Mouse (Mus musculus) forebrain, embryonic 12.5 days (tissue): ENCODE measurements around the gene Rce1. TPM values are rescaled to one million over a fixed set of nuclear protein-coding genes. Genes with fewer than 3 reads are reported as not detected.
A peak's percentile ranks its signal among the peaks of the same experiment; 100 is the strongest.

ENCODE experiments used
- ATAC-seq: fragments of 200-750 bp; cut with Nextera tagmentation; 2 replicates; pipeline ENCODE4 v1.8.0; 2017; ENCODE audit warnings: moderate TSS enrichment; ENCODE audit not compliant: low FRiP score
- H3K27ac ChIP-seq: fragments of 300-500 bp; sonication (generic); 2 replicates; pipeline ENCODE4 v1.5.1; 2016; ENCODE audit warnings: mild to moderate bottlenecking
- H3K27me3 ChIP-seq: fragments of 300-500 bp; sonication (generic); 2 replicates; pipeline ENCODE4 v1.6.1; 2016; ENCODE audit warnings: mild to moderate bottlenecking
- H3K36me3 ChIP-seq: fragments of 300-500 bp; sonication (generic); replicated peaks from 2 replicates; pipeline ENCODE4 v1.6.1; 2016; ENCODE audit warnings: mild to moderate bottlenecking
- H3K4me1 ChIP-seq: fragments of 300-500 bp; sonication (generic); 2 replicates; pipeline ENCODE4 v1.6.1; 2016
- H3K4me2 ChIP-seq: fragments of 300-500 bp; sonication (generic); 2 replicates; pipeline ENCODE4 v1.6.1; 2016; ENCODE audit warnings: mild to moderate bottlenecking, moderate library complexity
- H3K4me3 ChIP-seq: fragments of 300-500 bp; sonication (generic); replicated peaks from 2 replicates; pipeline ENCODE4 v1.5.1; 2016; ENCODE audit warnings: mild to moderate bottlenecking
- H3K9ac ChIP-seq: fragments of 300-500 bp; sonication (generic); 2 replicates; pipeline ENCODE4 v1.6.1; 2016; ENCODE audit warnings: mild to moderate bottlenecking
- H3K9me3 ChIP-seq: fragments of 300-500 bp; sonication (generic); 2 replicates; pipeline ENCODE4 v1.6.1; 2016
- WGBS: fragments of 180-500 bp; shearing (Covaris S2); methylation state at CpG from one replicate; pipeline ENCODE4 v1.1.7; 2016; 5-methylcytosine and 5-hydroxymethylcytosine counted together
- polyA plus RNA-seq: library from polyadenylated mRNA; unstranded; fragments of >200 nt; fragmentation: Nextera tagmentation; extraction: Ambion mirVana; gene quantifications from 2 replicates; pipeline ENCODE4 v1.2.1, GENCODE M21; 2016

Rce1 gene
- polyA plus RNA-seq, 1 experiment from 2014 or later, result 57.8 TPM

DNA sequence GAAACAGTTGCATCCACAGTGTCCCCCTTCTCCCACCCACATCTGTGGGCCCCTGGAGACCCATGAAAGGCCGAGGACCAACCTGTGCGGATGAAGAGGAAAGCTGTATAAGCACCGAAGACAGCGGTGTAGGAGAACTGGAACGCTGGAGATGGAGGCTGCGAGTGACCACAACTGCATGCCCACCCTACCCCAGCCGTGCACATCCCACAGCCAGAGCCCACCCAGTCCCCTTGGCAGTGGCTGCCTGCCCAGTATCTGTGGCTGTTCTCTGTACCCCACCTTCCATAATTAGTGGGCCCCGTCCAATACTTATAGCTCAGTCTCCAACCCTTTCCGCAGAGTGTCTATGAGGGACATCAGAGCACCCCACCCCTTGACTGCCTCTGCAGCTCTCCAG, 2.0 kb downstream of the Rce1 start:
- peaks cover 39% of the 10 kb centered on the region for H3K36me3 ChIP-seq
- no peak overlapping the region for H3K4me2 ChIP-seq
- H3K9me3 ChIP-seq, result no peaks in the 10 kb centered on the region
- H3K27me3 ChIP-seq, result no peaks in the 10 kb centered on the region
- no peak for ATAC-seq
- H3K9ac ChIP-seq, result no peak overlapping the region
- no peak overlapping the region for H3K4me3 ChIP-seq
- 94% methylated on average over 9 of the region's 9 CpGs for WGBS
- H3K27ac ChIP-seq, result no peak overlapping the region
- peaks cover 39% of the 10 kb centered on the region for H3K4me1 ChIP-seq

DNA sequence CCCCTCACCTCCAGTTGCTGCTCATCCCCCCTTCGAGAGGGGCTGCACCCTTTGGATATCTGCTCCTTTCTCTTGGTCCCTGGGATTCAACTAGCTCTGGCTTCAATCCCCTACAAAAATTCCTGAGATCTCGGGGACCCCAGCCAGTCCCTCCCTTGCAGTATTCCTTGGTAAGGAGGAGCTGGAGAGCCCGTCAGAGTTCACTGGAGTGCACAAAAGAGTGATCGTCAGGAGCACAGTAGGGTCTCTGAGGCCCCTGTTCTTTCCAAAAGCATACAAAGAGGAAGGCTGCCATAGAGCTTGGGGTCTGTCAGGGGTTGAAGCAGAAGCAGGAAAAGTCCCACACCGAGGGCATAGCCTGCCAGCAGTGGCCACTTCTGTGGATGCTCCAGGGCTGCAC, 2.7 kb downstream of the Rce1 start:
- no peaks in the 10 kb centered on the region for H3K27me3 ChIP-seq
- H3K4me1 ChIP-seq, result peaks cover 35% of the 10 kb centered on the region
- peaks cover 39% of the 10 kb centered on the region for H3K36me3 ChIP-seq
- H3K27ac ChIP-seq, result no peak overlapping the region
- 66% methylated on average over 5 of the region's 5 CpGs for WGBS
- no peak for ATAC-seq
- no peaks in the 10 kb centered on the region for H3K9me3 ChIP-seq
- no peak overlapping the region for H3K9ac ChIP-seq
- no peak overlapping the region for H3K4me2 ChIP-seq
- H3K4me3 ChIP-seq, result no peak overlapping the region

GRCm38 (mm10) chr19:4620721-4621120, 4.7 kb downstream of the Rce1 start:
- no peaks in the 10 kb centered on the region for H3K9me3 ChIP-seq
- H3K27me3 ChIP-seq, result peaks cover 4% of the 10 kb centered on the region; the same call in 1 of the 2 replicates
- peaks cover 24% of the 10 kb centered on the region for H3K4me1 ChIP-seq
- 87% methylated on average over 7 of the region's 7 CpGs for WGBS
- H3K4me3 ChIP-seq, result no peak overlapping the region
- no peak overlapping the region for H3K27ac ChIP-seq
- H3K36me3 ChIP-seq, result peaks cover 39% of the 10 kb centered on the region
- ATAC-seq, result no peak
- no peak overlapping the region for H3K9ac ChIP-seq
- no peak overlapping the region for H3K4me2 ChIP-seq

- no peak overlapping the region for H3K4me2 ChIP-seq
- H3K36me3 ChIP-seq, result peaks cover 39% of the 10 kb centered on the region
- H3K27me3 ChIP-seq, result peaks cover 4% of the 10 kb centered on the region; the same call in 1 of the 2 replicates
- H3K9ac ChIP-seq, result 0 out of 2 replicates have a peak overlapping the region, but pooled peaks have one; percentile 2
- no peak overlapping the region for H3K4me3 ChIP-seq
- 85% methylated on average over 10 of the region's 10 CpGs for WGBS
- no peaks in the 10 kb centered on the region for H3K9me3 ChIP-seq
- peaks cover 20% of the 10 kb centered on the region for H3K4me1 ChIP-seq
- no peak overlapping the region for H3K27ac ChIP-seq
- no peak for ATAC-seq
Observed at GRCm38 (mm10) chr19:4619461-4619860, 6.0 kb downstream of the Rce1 start.

DNA sequence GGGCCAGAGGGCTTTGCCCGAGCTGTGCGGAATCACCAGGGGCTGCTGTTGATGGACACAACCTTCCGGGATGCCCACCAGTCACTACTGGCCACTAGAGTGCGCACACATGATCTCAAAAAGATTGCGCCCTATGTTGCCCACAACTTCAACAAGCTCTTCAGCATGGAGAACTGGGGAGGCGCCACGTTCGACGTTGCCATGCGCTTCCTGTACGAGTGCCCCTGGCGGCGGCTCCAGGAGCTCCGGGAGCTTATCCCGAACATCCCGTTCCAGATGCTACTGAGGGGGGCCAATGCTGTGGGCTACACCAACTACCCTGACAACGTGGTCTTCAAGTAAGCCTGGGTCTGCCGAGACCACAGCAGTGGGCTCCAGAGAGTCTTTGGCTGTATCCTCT, 7.3 kb downstream of the Rce1 start:
- H3K4me3 ChIP-seq, result no peak overlapping the region
- H3K9me3 ChIP-seq, result no peaks in the 10 kb centered on the region
- no peak overlapping the region for H3K9ac ChIP-seq
- no peak for ATAC-seq
- H3K4me2 ChIP-seq, result no peak overlapping the region
- H3K36me3 ChIP-seq, result peaks cover 35% of the 10 kb centered on the region
- H3K4me1 ChIP-seq, result peaks cover 26% of the 10 kb centered on the region
- H3K27ac ChIP-seq, result 0 out of 2 replicates have a peak overlapping the region, but pooled peaks have one; percentile 8
- peaks cover 4% of the 10 kb centered on the region; the same call in 1 of the 2 replicates for H3K27me3 ChIP-seq
- WGBS, result 27% methylated on average over 18 of the region's 18 CpGs

- H3K4me1 ChIP-seq, result peaks cover 36% of the 10 kb centered on the region
Observed at GRCm38 (mm10) chr19:4616546-4616945, 8.9 kb downstream of the Rce1 start.

GRCm38 (mm10) chr19:4615151-4616093, 10.0 kb downstream of the Rce1 start, which contains the start of gene Lrfn4:
Gene Lrfn4, minus strand, starts transcription at chr19:4615667.
- Histone ChIP-seq H3K27me3 (peaks cover 4% of the 10 kb centered on the region; the same call in 1 of the 2 replicates), H3K4me1 (peaks cover 36% of the 10 kb centered on the region), H3K4me2 (peak within 1 kb of the TSS; percentile 85), H3K27ac (peak within 1 kb of the TSS; percentile 94), H3K9me3 (no peaks in the 10 kb centered on the region), H3K36me3 (peaks cover 32% of the 10 kb centered on the region), H3K9ac (peak within 1 kb of the TSS; percentile 98), H3K4me3 (peak within 1 kb of the TSS; percentile 96)
- WGBS, result under 1% methylated on average over 68 of the region's 87 CpGs
- peak; percentile 96 for ATAC-seq

More at GRCm38 (mm10) chr19:4616546-4616945, 8.9 kb downstream of the Rce1 start:
- Histone ChIP-seq H3K36me3 (peaks cover 35% of the 10 kb centered on the region), H3K9ac (no peak overlapping the region; the same call in 1 of the 2 replicates), H3K4me2 (peak overlapping the region; percentile 85), H3K27ac (0 out of 2 replicates have a peak overlapping the region, but pooled peaks have one; percentile 94), H3K27me3 (peaks cover 4% of the 10 kb centered on the region; the same call in 1 of the 2 replicates), H3K9me3 (no peaks in the 10 kb centered on the region), H3K4me3 (peak overlapping the region; percentile 96; the same call in 1 of the 2 replicates)
- WGBS, result 45% methylated on average over 4 of the region's 4 CpGs
- ATAC-seq, result no peak

DNA sequence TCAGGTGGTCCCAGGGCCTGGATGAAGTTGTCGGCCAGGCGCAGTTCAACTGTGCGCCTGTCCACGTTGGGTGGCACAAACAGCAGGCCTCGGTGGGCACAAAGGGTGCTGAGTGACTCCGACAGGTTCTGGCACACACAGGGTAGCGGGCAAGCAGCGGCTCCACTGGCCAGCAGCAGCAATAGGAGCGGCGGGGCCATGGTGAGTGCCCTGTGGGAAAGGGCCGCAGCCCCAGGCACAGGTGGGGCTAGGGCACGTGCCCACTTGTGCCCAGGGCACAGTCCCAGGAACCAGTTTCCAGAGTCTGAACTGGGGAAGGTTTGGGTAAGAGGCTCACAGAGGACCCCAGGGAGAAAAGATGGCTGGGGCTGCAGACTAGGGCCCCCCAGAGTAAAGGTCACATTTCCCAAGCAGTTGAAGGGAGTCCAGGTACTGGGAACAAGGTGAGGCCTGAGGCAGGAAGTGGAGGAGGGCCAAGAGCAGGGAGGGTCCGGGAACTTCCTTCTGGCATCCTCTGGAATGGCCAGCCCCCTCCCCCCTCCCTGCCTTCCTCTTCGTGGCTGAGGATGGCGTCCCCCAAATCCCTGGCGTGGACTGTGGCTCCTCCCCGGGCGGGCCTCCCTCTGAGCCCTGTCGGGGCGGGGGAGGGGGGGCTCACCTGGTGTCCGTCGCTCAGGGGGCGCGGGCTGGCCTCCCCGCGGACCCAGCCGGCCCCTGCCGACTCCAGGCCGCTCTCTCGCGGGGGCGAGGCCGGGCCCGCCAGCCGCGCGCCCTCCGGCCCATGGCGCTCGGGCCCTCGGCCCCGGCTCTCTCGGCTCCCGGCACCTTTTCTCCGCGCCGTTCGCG, 10.9 kb downstream of the Rce1 start:
- H3K4me1 ChIP-seq, result peaks cover 36% of the 10 kb centered on the region
- 21% methylated on average over 42 of the region's 49 CpGs for WGBS
- peak overlapping the region; percentile 98 for H3K9ac ChIP-seq
- no peaks in the 10 kb centered on the region for H3K9me3 ChIP-seq
- peak overlapping the region; percentile 94 for H3K27ac ChIP-seq
- peak; percentile 8; the same call in 1 of the 2 replicates for ATAC-seq
- H3K36me3 ChIP-seq, result peaks cover 30% of the 10 kb centered on the region
- peak overlapping the region; percentile 96 for H3K4me3 ChIP-seq
- H3K4me2 ChIP-seq, result peak overlapping the region; percentile 85
- H3K27me3 ChIP-seq, result peaks cover 4% of the 10 kb centered on the region; the same call in 1 of the 2 replicates

GRCm38 (mm10) chr19:4613464-4614304, 11.8 kb downstream of the Rce1 start:
- H3K27ac ChIP-seq, result peak overlapping the region; percentile 94; the same call in 1 of the 2 replicates
- no peaks in the 10 kb centered on the region for H3K9me3 ChIP-seq
- peak overlapping the region; percentile 96 for H3K4me3 ChIP-seq
- peaks cover 30% of the 10 kb centered on the region for H3K36me3 ChIP-seq
- H3K9ac ChIP-seq, result peak overlapping the region; percentile 98
- 90% methylated on average over 33 of the region's 33 CpGs for WGBS
- no peak for ATAC-seq
- H3K27me3 ChIP-seq, result peaks cover 4% of the 10 kb centered on the region; the same call in 1 of the 2 replicates
- H3K4me1 ChIP-seq, result peaks cover 36% of the 10 kb centered on the region
- H3K4me2 ChIP-seq, result peak overlapping the region; percentile 85

DNA sequence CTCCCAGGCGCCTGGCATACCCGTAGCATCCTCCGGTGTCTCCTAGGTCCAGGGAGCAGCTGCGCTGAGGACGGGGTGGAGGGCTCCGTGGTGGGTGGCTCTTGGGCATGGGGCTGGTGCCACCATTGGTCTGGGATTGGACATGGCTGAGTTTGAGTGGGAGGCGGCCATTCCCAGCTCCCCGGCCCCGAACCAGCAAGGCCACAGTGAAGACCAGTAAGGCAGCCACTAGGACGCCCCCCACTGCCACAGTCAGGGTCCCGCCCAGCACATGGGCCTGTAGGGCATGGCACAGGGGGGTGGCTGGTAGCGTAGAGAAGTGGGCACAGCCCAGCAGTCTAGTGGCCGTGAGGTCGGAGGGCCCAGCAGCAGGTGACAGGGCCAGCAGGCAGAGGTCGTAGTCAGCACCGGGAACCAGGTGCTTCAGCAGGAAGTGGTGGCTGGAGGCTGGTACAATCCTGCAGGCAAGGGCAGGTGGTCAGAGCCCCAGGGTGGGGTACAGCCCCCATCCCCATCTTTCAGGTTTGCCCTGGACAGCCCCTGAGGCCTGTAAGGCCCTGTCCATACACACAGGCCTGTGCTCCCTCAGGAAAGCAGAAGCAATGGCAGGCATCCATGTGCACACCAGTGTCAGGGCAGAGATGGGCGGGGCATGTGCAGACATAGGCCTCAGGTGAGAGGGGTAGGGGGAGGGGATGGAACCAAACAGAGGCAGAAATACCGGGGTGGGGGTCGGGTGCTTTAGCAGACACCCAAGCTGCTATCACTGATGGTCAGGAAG, 13.1 kb downstream of the Rce1 start:
- H3K9ac ChIP-seq, result 0 out of 2 replicates have a peak overlapping the region, but pooled peaks have one; percentile 5
- H3K27ac ChIP-seq, result no peak overlapping the region
- WGBS, result 93% methylated on average over 19 of the region's 19 CpGs
- H3K4me3 ChIP-seq, result no peak overlapping the region
- H3K4me2 ChIP-seq, result no peak overlapping the region
- H3K9me3 ChIP-seq, result no peaks in the 10 kb centered on the region
- peaks cover 4% of the 10 kb centered on the region; the same call in 1 of the 2 replicates for H3K27me3 ChIP-seq
- peaks cover 33% of the 10 kb centered on the region for H3K4me1 ChIP-seq
- ATAC-seq, result no peak
- peaks cover 30% of the 10 kb centered on the region for H3K36me3 ChIP-seq
